In the genomic region with DNA sequence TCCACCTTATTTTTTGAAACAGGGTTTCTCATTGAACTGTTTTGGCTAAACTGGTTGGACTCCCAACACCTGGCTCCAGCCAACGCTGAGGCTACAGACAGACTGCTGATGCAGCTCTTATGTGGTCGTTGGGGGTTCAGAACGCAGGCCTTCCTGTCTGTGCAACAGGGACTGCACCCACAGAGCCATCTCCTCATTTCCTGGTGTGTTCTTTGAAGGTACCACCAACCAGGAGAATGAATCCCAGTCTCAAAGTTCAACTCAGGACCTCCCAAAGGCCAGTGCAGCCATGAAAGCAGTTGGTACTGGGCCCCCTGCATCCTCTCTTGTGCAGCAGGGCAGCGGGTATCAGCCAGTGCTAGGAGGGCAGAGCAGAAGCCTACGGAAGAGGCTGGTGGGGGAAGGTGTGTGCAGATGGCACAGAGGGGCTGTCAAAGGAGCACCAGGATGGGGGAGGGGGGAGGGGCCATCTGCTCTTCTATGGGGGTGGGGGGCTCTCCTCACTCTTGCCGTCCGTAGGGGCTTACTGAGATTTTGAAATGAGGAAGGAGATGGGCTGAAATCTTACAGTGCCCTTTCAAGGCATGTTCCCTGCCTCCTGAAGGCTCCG, we compare ENCODE assay signal across 24 mouse cellular contexts. TPM values are rescaled to one million over a fixed set of nuclear protein-coding genes. Genes with fewer than 3 reads are reported as not detected.
DNase-seq lines count a peak whose midpoint lies in the region; ATAC-seq lines count a peak whose summit lies in the region.
"Had no signal": no experiment of that assay in that cellular context is flagged by ENCODE, and none has a peak within 500 bp of the region (broad histone marks: within the 10 kb centered on the region; RNA-seq: fewer than 3 reads in every experiment).

No protein-coding gene starts in this region.

- no peak overlapping the region for H3K27ac ChIP-seq in forebrain, embryonic 12.5 days
- H3K27ac ChIP-seq: embryonic facial prominence, embryonic 15.5 days; forebrain, embryonic 10.5 days; heart, embryonic 15.5 days; hindbrain, embryonic 10.5 days; hindbrain, embryonic 14.5 days had no signal

- peak; percentile 18 for DNase-seq in CD4-positive, CD25-positive, alpha-beta regulatory T cell, adult 2 months (ENCODE audit: low read depth, low spot score)
- peak; percentile 33 for DNase-seq in CD4-positive helper T cell, adult 2 months (ENCODE audit: low read depth, low spot score)
- peak; percentile 37 for DNase-seq in naive thymus-derived CD4-positive, alpha-beta T cell, adult 2 months (ENCODE audit: low read depth)
- peak; percentile 62 for DNase-seq in thymus, postnatal 14 days
- no peak for DNase-seq in yolk sac, embryonic 10.5 days (ENCODE audit: low spot score)
- no peak for DNase-seq in spleen, adult 18-20 months
- DNase-seq: adrenal gland, adult 2 months; adrenal gland, postnatal 25 days; B cell, adult 2 months; cerebellum, adult 11-12 months; cerebellum, adult 9-10 months; embryo, embryonic 11 days; gastrocnemius, postnatal 10 days; heart, adult 18-20 months; heart, postnatal 14 days had no signal

- no peak overlapping the region for H3K4me2 ChIP-seq in forebrain, embryonic 12.5 days
- H3K4me2 ChIP-seq: embryonic facial prominence, embryonic 15.5 days; heart, embryonic 11.5 days; heart, embryonic 15.5 days; hindbrain, embryonic 14.5 days had no signal

- 80% methylated on average over 8 of the region's 8 CpGs for WGBS in forebrain, embryonic 12.5 days

- no peak overlapping the region for H3K9ac ChIP-seq in forebrain, embryonic 12.5 days
- H3K9ac ChIP-seq: embryonic facial prominence, embryonic 15.5 days; heart, embryonic 15.5 days; hindbrain, embryonic 14.5 days had no signal

- H3K36me3 ChIP-seq in forebrain, embryonic 12.5 days (replicated peaks): no peaks in the 10 kb centered on the region
- H3K36me3 ChIP-seq: embryonic facial prominence, embryonic 15.5 days; forebrain, embryonic 10.5 days; heart, embryonic 15.5 days; hindbrain, embryonic 10.5 days had no signal

- no peaks in the 10 kb centered on the region for H3K9me3 ChIP-seq in forebrain, embryonic 12.5 days
- H3K9me3 ChIP-seq: embryonic facial prominence, embryonic 15.5 days; forebrain, embryonic 10.5 days; heart, embryonic 15.5 days; hindbrain, embryonic 10.5 days had no signal

- 0 out of 2 replicates have a peak, but pooled peaks cover 5% of the 10 kb centered on the region for H3K4me1 ChIP-seq in forebrain, embryonic 12.5 days

- H3K27me3 ChIP-seq in forebrain, embryonic 12.5 days: 0 out of 2 replicates have a peak, but pooled peaks cover 4% of the 10 kb centered on the region
- H3K27me3 ChIP-seq: embryonic facial prominence, embryonic 15.5 days; heart, embryonic 15.5 days had no signal

- H3K4me3 ChIP-seq in forebrain, embryonic 12.5 days (replicated peaks): no peak overlapping the region
- H3K4me3 ChIP-seq: embryonic facial prominence, embryonic 15.5 days; erythroblast, embryonic 14.5 days; forebrain, embryonic 10.5 days; heart, embryonic 15.5 days; hindbrain, embryonic 10.5 days had no signal

- no peak for ATAC-seq in CD4-positive, CD25-positive, alpha-beta regulatory T cell, adult 4 months
- ATAC-seq in forebrain, embryonic 12.5 days (ENCODE audit: low FRiP score): no peak

RNA-seq across cellular contexts. Expression of a gene that starts 34.9 kb away (rescaled TPM):
- polyA plus RNA-seq in CD4-positive, CD25-positive, alpha-beta regulatory T cell, adult 4 months (2017; shearing (Covaris generic)): not detected
- 0.52 and 0.85 TPM in 2 replicates for polyA plus RNA-seq in forebrain, embryonic 12.5 days (2016; fragmentation: Nextera tagmentation; extraction: Ambion mirVana)

Comparison
In these comparisons a context has a peak if more than half of its experiments do, and no peak if none do; other contexts are left out.
1. DNase-seq: peak in CD4-positive, CD25-positive, alpha-beta regulatory T cell, adult 2 months (single experiment), CD4-positive helper T cell, adult 2 months (single experiment), naive thymus-derived CD4-positive, alpha-beta T cell, adult 2 months (single experiment) and thymus, postnatal 14 days (single experiment); none in yolk sac, embryonic 10.5 days (single experiment) and spleen, adult 18-20 months (0 of 2).